23 mouse cellular contexts compared by ENCODE assay signal in the genomic region with DNA sequence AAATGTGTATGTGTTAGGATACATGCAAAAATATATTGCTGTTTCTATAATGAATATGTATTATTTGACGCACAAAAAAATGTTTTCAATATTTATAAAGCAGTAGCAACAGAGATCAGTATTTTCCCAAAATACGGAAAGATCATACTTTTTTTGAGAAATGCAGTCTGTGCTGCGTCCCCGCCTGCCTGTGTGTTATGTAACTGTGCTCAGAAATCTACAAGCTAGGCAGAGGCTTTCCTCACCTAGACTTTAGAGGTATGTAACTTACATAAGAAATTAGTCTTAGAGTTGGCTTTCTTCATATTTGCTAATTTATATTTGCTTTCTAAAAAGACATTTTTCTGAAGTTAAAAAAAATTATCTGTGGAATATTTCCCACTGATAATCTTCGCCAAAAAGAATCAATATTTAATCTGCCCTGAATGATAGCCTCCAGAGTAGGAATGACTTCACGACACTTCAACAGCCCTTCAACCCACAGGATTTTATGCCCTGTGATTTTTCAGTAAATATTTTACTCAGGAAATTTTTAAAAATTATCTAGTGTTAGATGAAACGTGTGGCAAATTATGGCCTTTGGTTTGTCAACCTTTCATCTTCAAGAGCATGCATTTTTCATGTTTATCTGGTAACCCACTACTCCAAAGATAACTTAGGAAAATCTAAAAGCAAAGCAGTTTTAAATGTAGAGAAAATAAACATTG. TPM values are rescaled to one million over a fixed set of nuclear protein-coding genes. Genes with fewer than 3 reads are reported as not detected.
A peak's percentile ranks its signal among the peaks of the same experiment; 100 is the strongest.
DNase-seq lines count a peak whose midpoint lies in the region; ATAC-seq lines count a peak whose summit lies in the region.
"Had no signal": no experiment of that assay in that cellular context is flagged by ENCODE, and none has a peak within 500 bp of the region (broad histone marks: within the 10 kb centered on the region; RNA-seq: fewer than 3 reads in every experiment).

No protein-coding gene starts in this region.

- no peaks in the 10 kb centered on the region for H3K27me3 ChIP-seq in kidney, embryonic 14.5 days (ENCODE audit: control insufficient read depth, insufficient read depth, low read length)
- H3K27me3 ChIP-seq in limb, embryonic 10.5 days (ENCODE audit: low read depth, poor library complexity, severe bottlenecking), result no peaks in the 10 kb centered on the region
- H3K27me3 ChIP-seq: forebrain, embryonic 13.5 days; heart, embryonic 13.5 days; hindbrain, embryonic 12.5 days; hindbrain, embryonic 15.5 days had no signal

- no peak overlapping the region for H3K4me2 ChIP-seq in kidney, embryonic 14.5 days (replicated peaks; ENCODE audit: low read depth, low read length)
- H3K4me2 ChIP-seq: forebrain, embryonic 13.5 days; heart, embryonic 13.5 days; hindbrain, embryonic 12.5 days; hindbrain, embryonic 15.5 days had no signal

- H3K9me3 ChIP-seq in kidney, embryonic 14.5 days (ENCODE audit: control insufficient read depth, low read length), result no peaks in the 10 kb centered on the region
- no peaks in the 10 kb centered on the region for H3K9me3 ChIP-seq in limb, embryonic 10.5 days (replicated peaks)
- H3K9me3 ChIP-seq: forebrain, embryonic 10.5 days; forebrain, embryonic 13.5 days; heart, embryonic 10.5 days; heart, embryonic 13.5 days; hindbrain, embryonic 12.5 days; hindbrain, embryonic 15.5 days had no signal

- H3K36me3 ChIP-seq in kidney, embryonic 14.5 days (ENCODE audit: control insufficient read depth, insufficient read depth, low read length), result no peaks in the 10 kb centered on the region; the same call in 1 of the 2 replicates
- H3K36me3 ChIP-seq in limb, embryonic 10.5 days, result no peaks in the 10 kb centered on the region
- H3K36me3 ChIP-seq: forebrain, embryonic 10.5 days; hindbrain, embryonic 12.5 days; hindbrain, embryonic 15.5 days had no signal

- H3K9ac ChIP-seq in kidney, embryonic 14.5 days (ENCODE audit: low read depth, low read length), result no peak overlapping the region
- H3K9ac ChIP-seq: forebrain, embryonic 13.5 days; heart, embryonic 13.5 days; hindbrain, embryonic 12.5 days; hindbrain, embryonic 15.5 days had no signal

- no peak overlapping the region for H3K4me3 ChIP-seq in kidney, embryonic 14.5 days (ENCODE audit: low read length)
- H3K4me3 ChIP-seq in limb, embryonic 10.5 days, result no peak overlapping the region
- H3K4me3 ChIP-seq: forebrain, embryonic 10.5 days; forebrain, embryonic 13.5 days; heart, adult 2 months; heart, embryonic 10.5 days; heart, embryonic 13.5 days; hindbrain, embryonic 12.5 days; hindbrain, embryonic 15.5 days had no signal

- peak; percentile 72 for ATAC-seq in frontal cortex, adult (ENCODE audit: low TSS enrichment)
- ATAC-seq in kidney, embryonic 14.5 days (ENCODE audit: low FRiP score, low TSS enrichment), result no peak
- ATAC-seq: activated CD4-positive, CD25-positive, alpha-beta regulatory T cell, adult 4 months; forebrain, embryonic 13.5 days; forebrain, embryonic 16.5 days had no signal

- H3K4me1 ChIP-seq in kidney, embryonic 14.5 days (ENCODE audit: control insufficient read depth, insufficient read depth, low read length), result 0 out of 2 replicates have a peak, but pooled peaks cover 3% of the 10 kb centered on the region
- H3K4me1 ChIP-seq in limb, embryonic 10.5 days, result peaks cover 22% of the 10 kb centered on the region
- H3K4me1 ChIP-seq: forebrain, embryonic 13.5 days; hindbrain, embryonic 12.5 days; hindbrain, embryonic 15.5 days had no signal

- H3K27ac ChIP-seq in kidney, embryonic 14.5 days (ENCODE audit: low read depth, low read length), result no peak overlapping the region
- H3K27ac ChIP-seq in limb, embryonic 10.5 days, result no peak overlapping the region
- H3K27ac ChIP-seq: forebrain, embryonic 10.5 days; forebrain, embryonic 13.5 days; heart, adult 2 months; heart, embryonic 10.5 days; heart, embryonic 13.5 days; hindbrain, embryonic 12.5 days; hindbrain, embryonic 15.5 days had no signal

- DNase-seq in frontal cortex, postnatal 10 days (ENCODE audit: low spot score in 2 of 2), result no peak
- DNase-seq in kidney, adult 9 months, result peak; percentile 70
- peak; percentile 40 for DNase-seq in right cerebral cortex, adult 18-20 months
- DNase-seq in right cerebral cortex, postnatal 14 days, result no peak
- DNase-seq in limb, embryonic 10.5 days (ENCODE audit: low spot score), result no peak
- DNase-seq: adrenal gland, adult 8-10 months; adrenal gland, postnatal 25 days; cerebellum, adult 18-20 months; cerebellum, adult 9-10 months; cerebellum, postnatal 14 days; gastrocnemius, postnatal 25 days; heart, adult 2 months; heart, postnatal 14 days had no signal

- 91% methylated on average over 7 of the region's 7 CpGs for WGBS in kidney, embryonic 14.5 days
- 92% methylated on average over 7 of the region's 7 CpGs for WGBS in limb, embryonic 10.5 days

RNA-seq across cellular contexts. Expression of gene Npnt, which starts 44.7 kb away (rescaled TPM):
- polyA plus RNA-seq in kidney, embryonic 14.5 days (2014; fragmentation: Nextera tagmentation; extraction: Ambion mirVana), result 39.1 and 102 TPM in 2 replicates
- 11.3 and 14.5 TPM in 2 replicates for polyA plus RNA-seq in limb, embryonic 10.5 days (2016; fragmentation: Nextera tagmentation; extraction: Ambion mirVana)

Comparison
In these comparisons a context has a peak if more than half of its experiments do, and no peak if none do; other contexts are left out.
1. DNase-seq: peak in kidney, adult 9 months (single experiment) and right cerebral cortex, adult 18-20 months (single experiment); none in frontal cortex, postnatal 10 days (0 of 2), right cerebral cortex, postnatal 14 days (single experiment) and limb, embryonic 10.5 days (single experiment).